Mouse (Mus musculus) cerebellum, postnatal 36 days (tissue): Measurements from ENCODE around the gene Ces4a.
A peak's percentile ranks its signal among the peaks of the same experiment; 100 is the strongest.
"Not testable (repeated sequence)": the region's sequence is repeated elsewhere in the genome, so short reads cannot be mapped to it uniquely, and the experiment has no call there.

Experiments used
- DNase-seq, 2 experiments: peaks; one replicate each; pipeline ENCODE4 v3.0.0; 2021 to 2022; ENCODE audit warnings: mixed read lengths in 2 of 2

Ces4a gene

DNA sequence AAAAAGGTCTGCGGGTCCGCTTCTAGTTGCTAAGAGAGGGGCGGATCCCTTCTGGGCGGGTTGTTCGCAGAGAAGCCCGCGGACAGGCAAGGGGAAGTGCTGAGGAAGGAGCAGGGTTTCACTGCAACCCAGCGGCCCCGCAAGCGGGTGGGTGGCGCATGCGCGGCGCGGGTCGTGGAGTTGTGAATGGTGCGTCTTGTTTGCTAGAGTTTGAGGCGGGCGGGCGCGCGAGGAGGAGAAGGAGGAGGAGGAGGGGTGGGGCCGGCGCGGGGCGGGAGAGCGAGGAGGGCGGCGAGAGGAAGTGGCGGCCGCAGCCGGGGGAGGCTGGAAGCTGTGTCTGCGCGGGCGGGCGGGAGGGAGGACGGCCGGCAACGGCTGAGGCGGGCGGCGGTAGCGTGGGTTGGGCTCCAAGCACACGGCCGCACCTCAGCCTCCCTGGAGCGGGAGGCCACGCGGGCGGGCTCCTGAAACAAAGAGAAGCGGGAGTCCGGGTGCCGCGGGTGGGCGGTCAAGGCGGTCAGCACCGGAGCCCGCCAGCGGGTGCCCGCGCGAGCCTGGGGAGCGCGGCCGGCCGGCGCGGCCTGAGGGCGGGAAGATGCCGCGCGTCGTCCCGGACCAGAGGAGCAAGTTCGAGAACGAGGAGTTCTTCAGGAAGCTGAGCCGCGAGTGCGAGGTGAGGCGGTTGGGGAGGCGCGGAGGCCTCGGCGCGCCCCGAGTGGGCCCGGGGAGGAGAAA is 38.9 kb downstream of the Ces4a start, which contains the start of gene Cbfb:
Gene Cbfb (plus strand): TSS at position 294 of the 735 bp plus-strand sequence.
- DNase-seq, result peak; percentile 87 to 91

- DNase-seq, result peak; percentile 43 to 44
Observed at GRCm38 (mm10) chr8:105171116-105172002, 39.8 kb downstream of the Ces4a start.

DNA sequence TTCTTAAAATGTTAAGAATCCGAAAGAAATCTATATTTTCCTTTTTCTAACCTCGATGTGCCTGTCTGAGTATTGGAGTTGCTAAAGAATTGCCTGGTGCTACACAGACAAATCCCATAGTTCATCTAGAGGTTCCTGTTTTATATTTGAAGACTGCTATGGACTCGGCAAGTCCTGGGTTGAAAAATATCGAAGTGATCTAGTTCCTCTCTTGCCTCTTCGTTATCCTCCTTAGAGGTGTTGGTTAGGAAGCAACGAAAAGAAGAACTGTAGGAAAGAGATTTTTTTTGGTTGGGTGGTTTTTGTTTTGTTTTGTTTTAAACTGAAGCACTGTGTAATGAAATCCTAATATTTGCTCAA is 40.4 kb downstream of the Ces4a start:
- no peak for DNase-seq

DNA sequence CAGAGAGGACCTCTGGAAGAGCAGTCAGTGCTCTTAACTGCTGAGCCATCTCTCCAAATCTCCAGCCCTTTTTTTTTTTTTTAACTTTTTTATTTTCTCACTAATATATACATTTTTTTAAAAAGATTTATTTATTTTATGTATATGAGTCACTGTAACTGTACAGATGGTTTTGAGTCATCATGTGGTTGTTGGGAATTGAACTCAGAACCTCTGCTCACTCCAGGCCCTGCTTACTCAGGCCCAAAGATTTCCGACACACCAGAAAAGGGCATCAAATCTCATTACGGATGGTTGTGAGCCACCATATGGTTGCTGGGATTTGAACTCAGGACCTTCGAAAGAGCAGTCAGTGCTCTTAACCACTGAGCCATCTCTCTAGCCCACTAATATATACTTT is 43.7 kb downstream of the Ces4a start:
- not testable (repeated sequence) for DNase-seq

DNA sequence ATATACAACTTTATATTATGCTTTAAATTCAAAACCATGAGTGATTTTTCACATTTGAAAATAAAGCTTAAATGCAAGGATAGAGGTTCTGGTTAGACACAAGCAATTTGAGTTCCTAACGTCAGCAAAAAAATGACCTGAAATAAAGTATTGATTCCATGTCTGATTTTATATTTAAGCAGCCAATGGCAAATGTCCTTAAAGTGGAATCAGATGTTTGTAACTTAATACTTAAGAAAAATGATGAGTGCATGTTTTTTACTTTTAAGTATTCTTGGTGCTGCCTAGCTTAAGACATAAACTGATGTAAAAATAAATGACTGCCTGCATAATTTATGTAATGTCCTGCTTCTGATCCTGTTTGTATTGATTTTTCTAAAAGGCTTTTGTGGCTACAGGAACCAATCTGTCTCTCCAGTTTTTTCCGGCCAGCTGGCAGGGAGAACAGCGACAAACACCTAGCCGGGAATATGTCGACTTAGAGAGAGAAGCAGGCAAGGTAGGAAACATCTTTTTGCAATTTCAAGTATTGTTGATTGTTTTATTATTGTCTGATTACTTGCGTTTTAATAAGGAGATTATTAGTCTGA is 46.7 kb downstream of the Ces4a start:
- DNase-seq, result no peak

DNA sequence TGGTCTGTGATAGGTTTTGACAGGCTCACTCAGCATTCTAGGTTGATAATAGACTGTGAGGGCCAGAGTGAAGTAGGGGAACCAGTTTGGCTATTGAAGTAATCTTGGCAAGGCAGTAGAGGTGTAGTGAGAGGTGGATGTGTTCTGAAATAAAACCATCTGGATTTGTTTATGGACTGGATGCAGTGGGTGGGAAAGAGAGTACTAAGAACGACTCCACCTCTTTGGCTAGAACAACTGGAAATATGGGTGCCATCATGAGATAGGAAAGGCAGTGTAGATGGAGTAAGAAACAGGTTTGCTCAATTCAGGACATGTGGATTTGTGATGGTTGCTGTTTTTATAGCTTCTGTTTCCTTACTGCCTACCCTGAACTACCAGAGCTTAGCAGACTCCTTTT is 50.6 kb downstream of the Ces4a start:
- no peak for DNase-seq

DNA sequence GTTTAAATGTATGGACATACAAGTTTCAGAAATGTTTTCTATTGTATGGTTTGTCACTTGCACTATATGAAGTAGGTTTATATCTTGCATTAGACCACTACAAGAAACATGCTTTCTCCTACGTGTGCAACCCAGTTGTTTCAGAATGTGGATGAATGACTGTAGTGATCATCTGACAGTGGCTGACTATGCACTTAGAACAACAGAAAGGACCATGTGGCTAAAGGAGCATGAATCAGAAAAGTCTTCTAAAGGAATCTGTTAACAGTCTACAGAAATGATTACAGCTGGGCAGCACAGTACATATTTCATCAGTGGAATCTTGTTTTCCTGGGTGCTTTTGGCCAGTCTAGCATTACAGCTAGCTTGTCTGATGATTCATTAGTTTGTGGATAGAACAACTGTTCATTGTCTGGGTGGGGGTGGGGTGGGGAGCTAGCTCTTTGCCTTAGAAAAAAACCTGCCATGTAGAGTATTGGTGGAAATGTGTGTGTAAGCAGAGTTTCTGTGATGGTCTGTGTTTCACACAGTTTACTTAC is 54.9 kb downstream of the Ces4a start:
- no peak for DNase-seq

DNA sequence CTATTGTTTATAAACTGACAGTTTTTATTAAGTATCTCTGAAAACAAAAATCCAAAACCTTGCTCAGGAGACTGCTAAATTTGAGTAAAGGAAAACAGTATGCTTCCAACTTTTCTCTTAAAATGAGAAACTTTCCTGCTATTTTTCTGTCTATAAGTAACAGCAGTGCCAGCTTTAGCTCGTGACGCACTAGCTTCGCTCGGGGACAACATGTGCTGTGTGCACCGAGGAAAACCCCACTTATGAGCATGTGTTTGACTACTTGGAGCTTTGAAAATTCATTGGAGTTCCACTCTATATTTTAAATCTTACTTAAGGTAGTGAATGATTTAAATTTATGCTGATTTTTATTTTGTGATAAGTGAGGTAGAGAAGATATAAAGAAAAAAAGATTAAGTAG is 60.6 kb downstream of the Ces4a start:
- no peak for DNase-seq
